Comparison of ENCODE assay signal across 7 mouse cellular contexts in the genomic region with DNA sequence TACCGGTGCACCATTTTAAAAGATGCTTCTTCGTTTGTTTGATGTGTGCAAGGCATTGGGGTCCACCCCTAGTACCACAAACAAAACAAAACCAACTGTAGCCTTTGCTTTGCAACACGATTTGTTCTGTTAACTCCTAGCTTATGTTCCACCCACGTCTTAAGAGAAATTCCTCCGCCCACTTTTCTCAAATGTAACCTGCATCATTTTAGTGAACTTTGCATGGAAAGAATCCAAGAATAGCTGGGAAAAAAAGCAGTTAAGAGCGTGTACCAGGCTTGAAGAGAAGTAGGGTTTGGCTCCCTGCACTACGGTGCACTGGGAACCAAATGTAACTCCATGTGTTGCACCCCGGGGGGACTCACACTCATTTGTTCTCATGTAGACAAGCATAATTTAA. TPM values are rescaled to one million over a fixed set of nuclear protein-coding genes. Genes with fewer than 3 reads are reported as not detected.
DNase-seq lines count a peak whose midpoint lies in the region; ATAC-seq lines count a peak whose summit lies in the region.

No protein-coding gene starts in this region.

- H3K9ac ChIP-seq in lung, embryonic 16.5 days (ENCODE audit: low read length) = peak overlapping the region; percentile 100
- H3K9ac ChIP-seq in intestine, embryonic 14.5 days (ENCODE audit: low read length) = peak overlapping the region; percentile 100
- peak overlapping the region; percentile 100 for H3K9ac ChIP-seq in neural tube, embryonic 15.5 days (replicated peaks)

- H3K27me3 ChIP-seq in lung, embryonic 16.5 days (ENCODE audit: control insufficient read depth, insufficient read depth, low read depth, low read length) = no peaks in the 10 kb centered on the region
- no peaks in the 10 kb centered on the region for H3K27me3 ChIP-seq in embryonic facial prominence, embryonic 10.5 days (replicated peaks; ENCODE audit: low read depth, poor library complexity, severe bottlenecking)
- no peaks in the 10 kb centered on the region for H3K27me3 ChIP-seq in intestine, embryonic 14.5 days (replicated peaks; ENCODE audit: control insufficient read depth, insufficient read depth, low read length)
- no peaks in the 10 kb centered on the region for H3K27me3 ChIP-seq in neural tube, embryonic 15.5 days (replicated peaks)

- H3K4me1 ChIP-seq in lung, embryonic 16.5 days (replicated peaks; ENCODE audit: control insufficient read depth, insufficient read depth, low read length) = peaks cover 13% of the 10 kb centered on the region
- H3K4me1 ChIP-seq in embryonic facial prominence, embryonic 10.5 days = peaks cover 21% of the 10 kb centered on the region
- H3K4me1 ChIP-seq in intestine, embryonic 14.5 days (replicated peaks; ENCODE audit: control insufficient read depth, insufficient read depth, low read length) = peaks cover 14% of the 10 kb centered on the region
- peaks cover 20% of the 10 kb centered on the region for H3K4me1 ChIP-seq in neural tube, embryonic 15.5 days

- H3K27ac ChIP-seq in lung, embryonic 16.5 days (ENCODE audit: low read length) = peak overlapping the region; percentile 98
- peak overlapping the region; percentile 100 for H3K27ac ChIP-seq in embryonic facial prominence, embryonic 10.5 days (replicated peaks)
- peak overlapping the region; percentile 99 for H3K27ac ChIP-seq in intestine, embryonic 14.5 days (ENCODE audit: low read depth)
- no peak overlapping the region for H3K27ac ChIP-seq in neural tube, embryonic 15.5 days (replicated peaks)

- H3K36me3 ChIP-seq in lung, embryonic 16.5 days (ENCODE audit: control insufficient read depth, insufficient read depth, low read length) = peaks cover 3% of the 10 kb centered on the region
- H3K36me3 ChIP-seq in embryonic facial prominence, embryonic 10.5 days (replicated peaks) = peaks cover 32% of the 10 kb centered on the region
- peaks cover 12% of the 10 kb centered on the region for H3K36me3 ChIP-seq in intestine, embryonic 14.5 days (ENCODE audit: control insufficient read depth, insufficient read depth, low read length)
- H3K36me3 ChIP-seq in neural tube, embryonic 15.5 days = peaks cover 4% of the 10 kb centered on the region

- H3K9me3 ChIP-seq in lung, embryonic 16.5 days (ENCODE audit: control insufficient read depth, low read length) = no peaks in the 10 kb centered on the region
- no peaks in the 10 kb centered on the region for H3K9me3 ChIP-seq in embryonic facial prominence, embryonic 10.5 days
- no peaks in the 10 kb centered on the region for H3K9me3 ChIP-seq in intestine, embryonic 14.5 days (ENCODE audit: control insufficient read depth, low read length)
- no peaks in the 10 kb centered on the region for H3K9me3 ChIP-seq in neural tube, embryonic 15.5 days (replicated peaks)

- ATAC-seq in lung, embryonic 16.5 days (ENCODE audit: low read depth) = no peak
- ATAC-seq in intestine, embryonic 14.5 days (replicated peaks; ENCODE audit: low FRiP score, low TSS enrichment, low read depth) = no peak
- ATAC-seq in neural tube, embryonic 15.5 days (ENCODE audit: low FRiP score) = no peak
- no peak for ATAC-seq in cerebellum, adult (ENCODE audit: insufficient number of reproducible peaks, low FRiP score, low TSS enrichment)

- DNase-seq in lung, postnatal 25 days (ENCODE audit: low spot score) = no peak
- no peak for DNase-seq in embryonic facial prominence, embryonic 10.5 days (ENCODE audit: low spot score)
- DNase-seq in intestine, embryonic 14.5 days (ENCODE audit: low spot score) = no peak
- DNase-seq in spleen, adult 18-20 months = no peak

- WGBS in lung, embryonic 16.5 days = 6% methylated on average over 8 of the region's 8 CpGs
- WGBS in embryonic facial prominence, embryonic 10.5 days = 28% methylated on average over 8 of the region's 8 CpGs
- 11% methylated on average over 8 of the region's 8 CpGs for WGBS in intestine, embryonic 14.5 days
- WGBS in neural tube, embryonic 15.5 days = 20% methylated on average over 8 of the region's 8 CpGs

- H3K4me3 ChIP-seq in lung, embryonic 16.5 days (ENCODE audit: low read length) = peak overlapping the region; percentile 99
- H3K4me3 ChIP-seq in embryonic facial prominence, embryonic 10.5 days = peak overlapping the region; percentile 85
- peak overlapping the region; percentile 95 for H3K4me3 ChIP-seq in intestine, embryonic 14.5 days (ENCODE audit: low read depth, low read length)
- H3K4me3 ChIP-seq in neural tube, embryonic 15.5 days (replicated peaks) = peak overlapping the region; percentile 97

- H3K4me2 ChIP-seq in lung, embryonic 16.5 days (ENCODE audit: low read depth, low read length) = peak overlapping the region; percentile 75
- peak overlapping the region; percentile 92 for H3K4me2 ChIP-seq in intestine, embryonic 14.5 days (ENCODE audit: low read length)
- H3K4me2 ChIP-seq in neural tube, embryonic 15.5 days = peak overlapping the region; percentile 72

RNA-seq across cellular contexts. Expression of a gene that starts 1.2 kb away (rescaled TPM):
- 60.2 and 61.1 TPM in 2 replicates for polyA plus RNA-seq in lung, embryonic 16.5 days (2015; fragmentation: Nextera tagmentation; extraction: Ambion mirVana)
- 55.5 and 60.7 TPM in 2 replicates for polyA plus RNA-seq in embryonic facial prominence, embryonic 10.5 days (2016; fragmentation: Nextera tagmentation; extraction: Ambion mirVana)
- polyA plus RNA-seq in intestine, embryonic 14.5 days (2014; fragmentation: Nextera tagmentation; extraction: Ambion mirVana) = 66.2 and 66.4 TPM in 2 replicates
- 71.9 and 73.0 TPM in 2 replicates for polyA plus RNA-seq in neural tube, embryonic 15.5 days (2015; fragmentation: Nextera tagmentation; extraction: Ambion mirVana)

RNA-seq across cellular contexts. Expression of a gene that starts 20.3 kb away (rescaled TPM):
- polyA plus RNA-seq in lung, embryonic 16.5 days (2015; fragmentation: Nextera tagmentation; extraction: Ambion mirVana) = 90.1 and 95.2 TPM in 2 replicates
- 65.1 and 68.0 TPM in 2 replicates for polyA plus RNA-seq in embryonic facial prominence, embryonic 10.5 days (2016; fragmentation: Nextera tagmentation; extraction: Ambion mirVana)
- 71.0 and 75.9 TPM in 2 replicates for polyA plus RNA-seq in intestine, embryonic 14.5 days (2014; fragmentation: Nextera tagmentation; extraction: Ambion mirVana)
- polyA plus RNA-seq in neural tube, embryonic 15.5 days (2015; fragmentation: Nextera tagmentation; extraction: Ambion mirVana) = 140 and 149 TPM in 2 replicates

RNA-seq across cellular contexts. Expression of a gene that starts 33.1 kb away (rescaled TPM):
- 61.6 and 66.0 TPM in 2 replicates for polyA plus RNA-seq in lung, embryonic 16.5 days (2015; fragmentation: Nextera tagmentation; extraction: Ambion mirVana)
- 36.3 and 43.7 TPM in 2 replicates for polyA plus RNA-seq in embryonic facial prominence, embryonic 10.5 days (2016; fragmentation: Nextera tagmentation; extraction: Ambion mirVana)
- 60.1 and 64.2 TPM in 2 replicates for polyA plus RNA-seq in intestine, embryonic 14.5 days (2014; fragmentation: Nextera tagmentation; extraction: Ambion mirVana)
- 21.7 and 34.8 TPM in 2 replicates for polyA plus RNA-seq in neural tube, embryonic 15.5 days (2015; fragmentation: Nextera tagmentation; extraction: Ambion mirVana)

RNA-seq across cellular contexts. Expression of a gene that starts 59.3 kb away (rescaled TPM):
- polyA plus RNA-seq in lung, embryonic 16.5 days (2015; fragmentation: Nextera tagmentation; extraction: Ambion mirVana) = 28.5 and 33.9 TPM in 2 replicates
- polyA plus RNA-seq in embryonic facial prominence, embryonic 10.5 days (2016; fragmentation: Nextera tagmentation; extraction: Ambion mirVana) = 44.7 and 47.4 TPM in 2 replicates
- polyA plus RNA-seq in intestine, embryonic 14.5 days (2014; fragmentation: Nextera tagmentation; extraction: Ambion mirVana) = 40.9 and 44.1 TPM in 2 replicates
- 22.0 and 25.5 TPM in 2 replicates for polyA plus RNA-seq in neural tube, embryonic 15.5 days (2015; fragmentation: Nextera tagmentation; extraction: Ambion mirVana)
